Mouse (Mus musculus) activated CD4-positive, CD25-positive, alpha-beta regulatory T cell, adult 4 months (primary cell): Measurements from ENCODE around the gene Smndc1. TPM values are rescaled to one million over a fixed set of nuclear protein-coding genes. Genes with fewer than 3 reads are reported as not detected.

ENCODE experiments used
- ATAC-seq: one replicate; pipeline ENCODE4 v1.8.0; 2017
- polyA plus RNA-seq, 2 experiments: library from polyadenylated mRNA; unstranded; fragments of 100-300 nt; shearing (Covaris generic); gene quantifications; one replicate each; pipeline ENCODE4 v1.2.1; 2017

The Smndc1 gene
- 10 to 100 TPM; 35.9 TPM for polyA plus RNA-seq

DNA sequence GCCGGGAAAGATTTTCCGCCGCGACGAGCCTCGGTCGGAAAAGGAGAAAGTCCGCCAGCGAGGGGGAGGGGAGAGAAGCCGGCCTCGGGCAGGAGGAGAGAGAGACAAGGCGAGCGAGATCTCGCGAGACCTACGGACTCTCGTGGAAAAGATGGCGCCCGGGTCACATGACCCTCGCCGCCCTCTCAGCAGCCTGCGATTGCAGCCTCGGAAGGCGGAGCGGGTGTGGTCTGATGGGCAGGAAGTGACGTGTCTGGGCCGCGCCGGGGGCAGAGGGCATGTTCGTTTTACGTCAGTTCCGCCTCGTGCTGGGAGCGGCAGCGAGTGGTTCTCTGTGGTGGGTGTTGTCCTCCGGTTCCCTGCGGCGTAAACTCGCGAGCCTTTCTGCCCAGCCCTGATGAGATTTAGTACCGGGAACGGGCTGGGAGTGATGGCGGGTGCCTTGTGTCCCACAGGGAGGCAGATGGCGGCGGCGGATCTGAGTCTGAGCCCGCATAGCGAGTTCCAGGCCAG, at the start of gene Smndc1:
TSS of gene Smndc1 (minus strand) at position 84 of the 513 bp plus-strand sequence.
- ATAC-seq: peak; percentile 92

DNA sequence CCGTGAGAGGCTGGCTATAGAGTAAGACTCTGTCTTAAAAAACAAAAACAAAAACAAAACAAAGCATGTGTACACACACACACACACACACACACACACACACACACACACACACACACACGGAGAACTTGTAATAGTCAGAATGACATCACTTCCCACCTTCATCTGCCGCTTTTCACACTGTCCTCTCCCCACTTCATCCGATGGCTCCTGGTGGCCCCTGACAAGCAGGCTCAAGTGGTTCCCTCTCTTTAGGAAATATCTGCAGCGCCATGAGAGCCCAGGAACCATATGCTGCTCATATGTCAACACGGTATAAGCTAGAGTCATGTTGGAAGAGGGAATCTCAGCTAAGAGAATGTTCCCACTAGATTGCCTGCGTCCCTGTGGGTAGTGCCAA, 49.0 kb upstream of the Smndc1 start:
- ATAC-seq: no peak

DNA sequence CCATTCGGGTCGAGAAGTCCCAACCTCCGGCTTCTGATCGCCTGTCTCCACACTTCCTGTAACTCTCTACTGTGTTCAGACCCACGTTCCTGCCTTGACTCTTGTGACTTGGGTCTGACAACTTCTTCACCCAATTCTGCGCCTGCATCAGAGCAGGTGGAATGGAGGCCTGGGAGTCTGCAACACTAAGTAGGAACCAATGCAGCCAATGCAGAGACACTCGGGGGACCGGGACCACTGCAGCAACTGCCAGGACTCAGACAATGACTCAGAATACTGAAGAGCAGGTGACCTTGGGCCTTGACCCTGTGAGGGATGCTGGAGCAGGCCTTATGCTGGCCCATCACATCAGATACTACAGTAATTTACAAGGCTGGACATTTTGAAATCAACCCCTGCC, 47.6 kb upstream of the Smndc1 start:
- ATAC-seq: no peak

DNA sequence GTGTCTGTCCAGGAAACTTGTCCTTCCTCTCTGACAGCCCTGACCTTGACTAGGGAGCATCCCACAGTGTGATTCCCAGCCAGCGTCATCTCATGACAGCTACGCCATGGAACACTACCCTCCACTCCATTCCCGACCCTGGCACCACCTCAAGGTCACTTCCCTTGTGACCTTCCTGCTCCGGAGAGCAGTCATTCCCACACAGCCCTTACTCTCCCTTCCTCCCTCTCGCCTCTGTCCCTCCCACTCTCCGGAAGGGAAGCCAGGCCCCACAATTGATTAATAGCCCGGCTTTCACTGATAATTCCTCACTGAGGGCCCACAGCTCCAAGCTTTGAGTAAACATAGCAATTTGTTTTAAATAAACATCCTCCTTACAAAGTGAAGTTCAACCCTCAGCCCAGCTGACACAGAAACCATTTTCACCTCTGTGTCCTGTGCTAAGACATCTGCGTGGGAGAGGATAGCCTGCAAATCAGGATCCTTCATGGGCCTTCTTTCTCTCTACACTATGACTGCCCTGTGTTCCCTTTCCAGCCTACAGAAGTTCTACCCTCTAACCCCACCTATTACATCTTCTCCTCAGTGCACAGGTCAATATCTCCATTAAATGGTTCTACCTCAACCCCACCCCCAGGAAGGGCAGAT, 47.1 kb upstream of the Smndc1 start:
- no peak for ATAC-seq

DNA sequence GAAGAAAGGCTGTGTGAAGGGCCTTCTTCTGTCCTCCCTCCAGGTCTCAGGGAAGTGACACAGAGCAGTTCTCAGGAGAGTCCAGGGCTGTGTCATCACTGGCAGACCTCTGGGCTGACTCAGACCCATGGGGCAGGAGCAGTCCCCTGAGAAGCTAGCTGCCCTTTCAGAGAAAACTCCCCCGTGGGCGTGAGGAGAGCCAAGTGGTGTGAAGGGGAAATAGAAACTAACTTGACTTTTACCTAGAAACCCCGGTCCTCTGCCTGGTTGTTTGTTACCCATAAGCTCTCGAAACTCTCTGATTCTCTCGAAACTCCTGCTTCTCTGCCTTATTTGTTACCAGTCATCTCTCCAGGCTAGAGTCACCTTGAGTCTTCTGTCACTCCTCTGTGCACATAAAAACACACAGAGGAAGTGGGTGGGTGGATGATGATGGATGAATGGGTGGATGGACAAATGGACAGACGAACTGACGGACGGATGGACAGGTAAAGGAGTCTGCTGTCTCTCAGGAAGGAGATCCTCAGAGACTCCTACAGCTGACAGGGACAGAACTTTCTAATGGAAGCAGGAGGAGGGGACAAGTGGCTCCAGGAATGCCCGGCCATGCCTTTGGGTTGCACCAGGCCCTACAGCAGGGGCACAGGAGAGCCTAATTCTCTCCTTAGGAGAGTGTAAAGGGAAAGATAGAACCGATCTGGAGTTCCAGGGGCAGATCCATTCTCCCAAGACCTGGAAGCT, 43.7 kb upstream of the Smndc1 start:
- peak; percentile 82 for ATAC-seq

DNA sequence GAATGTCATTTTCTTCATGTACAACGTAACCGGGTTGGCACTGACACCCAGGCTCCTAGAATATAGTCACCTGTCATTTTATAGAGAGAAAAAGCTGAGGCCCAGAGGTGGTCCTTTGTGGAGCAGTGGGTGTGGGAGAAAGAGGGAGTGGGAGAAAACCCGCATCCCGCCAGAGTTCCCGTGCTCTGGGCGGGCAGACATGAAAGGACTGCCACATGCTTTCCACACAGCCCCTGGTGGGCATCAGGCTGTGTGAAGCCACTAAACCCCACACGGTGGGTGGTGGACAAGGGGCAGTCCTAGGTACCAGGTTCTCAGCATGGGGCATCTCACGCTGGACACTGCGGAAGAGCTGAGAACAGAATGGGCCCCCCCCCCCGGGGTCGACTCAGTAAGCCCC, 40.6 kb upstream of the Smndc1 start:
- ATAC-seq: no peak

DNA sequence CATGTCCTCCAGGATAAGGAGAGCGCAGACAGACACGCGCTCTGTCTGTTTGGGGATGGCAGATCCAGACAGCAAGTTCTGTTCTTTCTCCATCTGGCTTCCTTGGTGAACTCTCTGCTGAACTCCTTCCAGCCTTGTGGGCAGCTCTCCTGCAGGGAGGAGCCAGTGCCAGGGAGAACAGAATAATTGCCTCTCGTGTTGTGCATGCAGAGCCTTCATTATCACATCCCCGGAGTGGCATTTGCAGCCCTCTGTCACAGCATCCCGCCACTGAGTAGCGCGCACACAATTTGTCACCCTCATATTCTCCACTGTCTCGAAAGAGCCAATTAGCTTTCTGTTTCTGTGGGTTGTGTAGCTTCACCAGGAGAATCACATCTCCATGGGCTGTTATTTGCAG, 40.0 kb upstream of the Smndc1 start:
- no peak for ATAC-seq

DNA sequence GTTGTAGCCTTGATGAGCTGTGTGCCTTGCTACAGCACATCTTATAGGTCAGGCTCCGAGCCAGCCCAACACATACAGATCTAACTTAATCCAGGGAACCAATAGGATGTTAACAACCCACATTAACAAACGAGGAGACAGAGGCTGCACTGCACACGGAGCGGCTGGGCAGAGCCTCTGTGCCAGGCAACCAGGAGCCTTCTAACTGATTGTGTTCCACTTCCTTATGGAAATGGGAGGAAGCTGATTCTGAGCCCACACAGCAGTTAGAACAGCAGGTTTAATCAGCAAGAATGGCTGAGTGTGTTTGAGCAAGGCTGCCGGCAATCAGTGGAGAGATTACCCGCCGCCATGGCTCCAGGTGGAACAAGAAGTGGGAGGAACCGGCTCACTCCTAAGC, 37.4 kb upstream of the Smndc1 start:
- ATAC-seq: no peak

DNA sequence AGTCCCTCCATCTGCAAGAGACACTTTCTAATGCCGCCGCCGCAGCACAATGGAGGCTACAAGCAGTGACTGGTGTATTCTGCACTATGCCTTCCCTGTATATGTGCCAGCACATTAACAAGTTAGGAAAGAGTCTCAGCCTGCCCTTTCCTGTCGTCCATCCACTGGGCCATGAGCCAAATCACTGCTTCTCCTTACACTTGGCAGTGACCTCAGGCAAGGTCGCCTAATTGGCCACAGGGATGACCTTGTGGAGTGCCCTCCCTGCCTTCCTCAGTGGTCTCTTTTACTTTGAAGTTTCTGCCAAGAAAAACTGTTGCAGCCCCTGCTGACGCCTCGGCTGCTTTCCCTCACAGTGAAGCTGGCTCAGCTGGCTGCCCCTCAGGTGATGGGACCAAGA, 37.0 kb upstream of the Smndc1 start:
- ATAC-seq: no peak

DNA sequence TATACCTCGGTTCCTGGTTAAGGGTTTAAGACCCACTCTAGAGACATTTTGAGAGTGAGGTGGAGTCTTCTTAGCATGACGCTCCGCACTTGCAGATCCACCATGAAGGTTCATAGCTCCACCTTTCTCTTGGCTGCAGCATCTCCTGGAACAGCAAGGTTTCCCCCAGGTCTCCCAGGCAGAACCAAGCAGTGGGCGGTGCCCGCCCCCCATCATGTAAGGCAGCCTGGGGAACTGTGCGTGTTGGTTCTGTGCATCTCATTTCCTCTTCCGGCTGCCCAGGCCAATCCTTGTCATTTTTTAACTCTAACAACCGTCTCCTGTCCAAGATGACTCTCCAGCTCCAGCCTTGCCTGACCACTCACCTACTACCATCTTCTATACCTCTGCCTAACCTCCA, 35.4 kb upstream of the Smndc1 start:
- no peak for ATAC-seq

DNA sequence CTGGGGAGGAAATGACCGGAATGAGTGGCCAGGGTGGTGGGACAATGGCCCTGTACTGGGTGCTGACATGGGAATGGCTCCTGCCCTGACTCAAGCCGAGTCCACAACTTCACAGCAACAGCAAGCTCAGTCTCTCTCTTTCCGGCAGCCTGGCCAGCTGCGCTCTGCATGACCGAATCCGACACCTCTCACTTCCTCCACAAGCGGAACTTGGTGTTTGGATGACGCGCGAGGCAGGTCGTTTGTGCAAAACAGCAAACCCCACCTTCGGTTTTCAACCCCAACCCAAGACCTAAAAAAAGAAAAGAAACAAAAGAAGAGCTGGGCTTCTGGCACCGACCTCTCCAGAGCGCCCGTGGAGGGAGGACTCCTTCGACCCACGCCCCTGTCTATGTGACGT, 34.3 kb upstream of the Smndc1 start:
- peak; percentile 50 for ATAC-seq

DNA sequence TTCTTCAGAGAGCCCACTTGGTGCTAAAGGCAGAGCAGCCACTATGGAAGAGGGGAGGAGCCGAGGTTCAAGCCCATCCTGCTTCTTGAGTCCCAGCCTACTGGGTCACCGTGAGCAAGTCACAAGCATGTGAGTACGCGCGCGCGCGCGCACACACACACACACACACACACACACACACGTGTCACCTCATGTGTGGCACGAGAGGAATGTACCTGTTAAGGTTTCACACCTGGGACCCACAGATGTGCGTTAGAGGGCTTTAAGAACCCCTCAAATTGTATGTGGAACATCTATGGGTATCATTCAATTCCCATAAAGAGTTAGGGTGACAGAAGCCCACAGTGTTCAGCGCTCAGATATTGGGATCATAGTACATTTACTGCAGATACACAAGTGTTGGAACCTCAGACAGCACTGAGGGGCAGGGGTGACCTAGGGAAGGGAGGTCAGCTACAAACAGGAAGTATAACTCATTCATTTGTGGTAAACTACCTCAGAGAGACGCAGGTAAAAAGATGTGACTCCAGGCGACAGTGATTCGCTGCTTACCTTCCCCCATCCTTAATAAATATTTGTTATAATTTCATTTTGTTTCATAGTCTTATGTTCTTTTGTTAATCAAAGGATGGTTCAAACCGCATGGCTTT, 33.6 kb upstream of the Smndc1 start:
- ATAC-seq: peak; percentile 12

DNA sequence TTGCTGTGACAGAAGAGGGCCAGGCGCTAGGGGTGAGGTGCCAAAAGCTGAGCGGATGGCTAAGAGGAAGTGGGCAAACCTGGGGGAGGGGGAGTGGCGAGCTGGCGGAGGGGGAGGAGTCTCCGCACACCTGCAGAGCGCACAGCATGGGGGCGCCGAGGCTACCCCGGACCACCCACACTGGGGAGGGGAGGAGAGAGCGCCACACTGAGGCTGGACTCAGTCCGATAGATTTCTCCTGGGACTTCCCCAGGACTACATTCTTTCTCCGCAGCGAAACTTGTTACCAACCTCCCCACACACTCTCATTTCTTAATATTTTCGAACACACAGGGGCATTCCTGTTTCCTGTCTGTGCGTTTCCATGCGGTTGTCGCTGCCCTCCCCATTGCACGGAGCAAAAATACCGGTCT, 33.0 kb upstream of the Smndc1 start:
- peak; percentile 33 for ATAC-seq

DNA sequence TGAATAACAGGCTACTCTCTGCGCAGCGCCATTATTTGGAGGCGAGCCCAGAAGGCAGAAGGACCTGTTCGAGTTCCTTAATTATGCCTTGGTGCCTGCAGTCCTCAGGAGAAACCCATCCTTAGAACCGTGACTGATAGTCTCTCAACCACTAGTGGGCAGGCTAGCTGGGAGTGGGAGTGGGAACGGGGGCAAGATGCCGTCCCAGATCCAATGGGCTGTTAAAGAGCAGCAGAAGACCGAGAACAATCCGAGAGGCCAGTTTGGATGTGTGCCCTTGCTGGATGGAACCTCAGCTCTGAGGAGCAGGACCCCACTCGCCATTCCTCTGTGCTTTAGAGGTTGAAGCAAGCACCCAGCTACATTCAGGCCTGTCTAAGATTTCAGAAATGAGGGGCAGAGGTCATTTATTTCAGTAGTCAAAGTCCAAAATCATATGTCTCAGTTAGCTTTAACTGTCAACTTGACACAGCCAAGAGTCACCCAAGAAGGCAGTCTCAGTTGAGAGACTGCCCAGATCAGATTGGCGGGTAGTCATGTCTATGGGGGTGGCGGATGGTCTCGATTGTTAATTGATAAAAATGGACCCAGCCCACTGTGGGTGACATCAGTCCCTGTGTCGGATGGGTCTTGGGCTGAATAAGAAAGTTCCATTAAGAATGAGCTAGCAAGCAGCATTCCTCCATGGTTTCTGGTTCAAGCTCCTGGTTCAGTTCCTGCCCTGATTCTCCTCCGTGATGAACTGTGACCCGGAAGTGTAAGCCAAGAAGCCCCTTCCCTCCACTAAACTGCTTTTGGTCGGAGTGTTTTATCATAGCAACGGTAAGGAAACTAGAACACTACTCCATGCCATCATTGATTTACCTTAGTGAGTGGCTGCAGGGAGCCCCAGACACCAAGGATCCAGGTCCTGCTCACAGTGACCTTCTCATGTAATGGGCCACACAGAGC, 32.3 kb upstream of the Smndc1 start:
- no peak for ATAC-seq

DNA sequence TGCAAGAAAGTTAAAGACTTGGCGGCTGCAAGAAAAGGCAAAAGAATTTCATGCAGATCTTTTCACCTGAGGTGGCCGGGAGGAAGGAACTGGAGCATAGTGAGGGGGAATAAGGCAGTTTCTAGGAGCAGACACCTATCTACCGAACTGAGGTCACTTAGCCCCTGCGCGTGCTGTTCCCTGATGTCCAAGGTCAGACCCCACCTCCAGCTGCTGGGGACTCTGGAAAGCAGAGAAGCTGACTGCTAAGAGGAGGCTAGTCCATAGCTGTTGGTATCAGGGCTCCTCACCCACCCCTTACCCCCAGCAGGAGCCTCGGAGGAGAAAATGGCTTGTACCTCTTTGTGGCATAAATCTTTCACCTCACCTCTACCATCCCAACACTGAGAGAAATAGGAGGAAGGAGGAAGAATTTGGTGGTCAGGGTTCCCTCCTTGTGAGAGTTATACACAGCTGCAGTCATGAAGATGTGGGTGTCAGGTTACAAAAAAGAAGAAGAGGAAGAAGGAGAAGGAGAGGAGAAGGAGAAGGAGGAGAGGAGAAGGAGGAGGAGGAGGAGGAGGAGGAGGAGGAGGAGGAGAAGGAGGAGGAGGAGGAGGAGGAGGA, 31.3 kb upstream of the Smndc1 start:
- no peak for ATAC-seq

DNA sequence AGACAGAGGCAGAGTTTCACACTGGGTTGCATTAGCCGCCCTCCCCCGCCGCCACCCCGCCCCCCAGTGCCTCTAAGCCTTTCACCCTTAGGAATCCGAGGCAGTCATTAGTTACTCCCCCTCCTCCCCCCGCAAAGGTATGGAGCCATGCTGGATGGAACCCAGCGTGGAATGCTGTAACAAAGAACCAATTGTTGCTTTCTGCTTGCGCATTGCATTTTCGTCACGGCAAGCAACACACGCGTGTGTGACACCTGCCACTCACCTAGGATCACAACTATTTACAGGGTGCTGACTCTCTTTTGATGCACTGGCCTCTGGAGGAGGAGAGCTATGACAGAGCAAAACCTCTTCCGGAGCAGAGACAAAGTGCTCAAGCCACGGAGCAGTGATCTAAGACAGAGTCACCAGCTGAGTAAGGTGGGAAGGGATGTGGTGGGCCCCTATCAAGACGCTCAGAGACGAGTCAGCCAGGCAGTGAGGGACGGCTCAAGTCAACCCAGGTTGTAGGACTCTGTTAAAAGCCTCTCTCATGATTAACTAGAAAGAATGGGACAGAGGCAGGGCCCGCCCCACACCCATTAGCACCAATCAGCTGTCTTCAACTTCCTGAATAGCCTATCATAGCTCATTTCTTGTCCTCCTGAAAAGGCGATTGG, 30.7 kb upstream of the Smndc1 start:
- ATAC-seq: peak; percentile 65

DNA sequence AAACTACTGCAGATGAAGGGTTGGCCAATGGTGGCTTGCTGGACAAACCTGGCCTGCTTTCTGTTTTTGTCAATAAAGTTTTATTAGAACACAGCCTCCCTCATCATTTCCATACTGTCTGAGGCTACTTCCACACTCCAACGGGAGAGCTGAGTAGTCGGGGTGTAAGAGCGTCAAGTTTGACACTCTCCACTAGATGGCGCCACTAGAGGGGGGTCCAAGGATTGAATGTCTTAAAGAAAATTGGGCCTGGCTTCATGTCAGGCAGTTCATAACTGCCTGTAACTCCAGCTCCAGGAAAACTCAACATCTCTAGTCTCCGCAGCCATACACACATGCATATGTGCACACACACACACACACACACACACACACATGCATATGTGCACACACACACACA, 29.5 kb upstream of the Smndc1 start:
- ATAC-seq: no peak

DNA sequence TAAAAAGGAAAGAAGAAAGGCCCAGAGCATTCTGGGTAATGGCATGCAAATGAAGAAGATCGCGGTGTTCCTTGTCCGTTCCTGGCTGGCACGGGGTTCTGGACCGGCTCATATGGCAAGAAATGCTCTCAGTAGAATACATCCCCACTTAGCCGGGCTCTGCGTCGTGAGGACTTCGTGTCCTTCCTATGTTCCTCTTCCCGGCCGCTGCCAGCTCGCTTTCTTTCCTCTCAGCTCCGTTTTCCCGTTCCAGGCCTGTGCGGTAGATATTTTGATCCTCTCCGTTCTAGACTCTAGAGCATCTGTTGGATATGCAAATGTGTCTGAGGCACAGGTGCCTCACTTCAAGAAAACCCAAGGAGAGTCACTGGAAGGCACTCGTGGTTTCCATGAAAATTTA, 24.8 kb upstream of the Smndc1 start:
- no peak for ATAC-seq

DNA sequence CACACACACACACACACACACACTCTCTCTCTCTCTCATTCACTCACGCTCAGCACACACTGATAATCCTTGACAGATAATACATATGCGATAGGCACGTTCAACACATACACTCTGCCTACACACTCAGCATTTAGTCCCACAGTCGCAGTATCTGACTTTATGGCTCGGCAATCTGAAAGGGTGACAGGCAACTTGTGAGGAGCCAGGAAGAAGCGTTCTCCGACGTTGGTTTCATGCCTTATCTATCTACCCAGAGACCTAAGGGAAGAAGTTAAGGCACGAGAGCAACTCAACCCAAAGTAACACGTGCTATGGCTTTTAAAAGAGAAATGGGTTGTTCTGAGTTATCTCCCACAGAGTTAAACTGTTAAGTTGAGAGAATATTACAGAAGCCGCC, 24.3 kb upstream of the Smndc1 start:
- no peak for ATAC-seq

DNA sequence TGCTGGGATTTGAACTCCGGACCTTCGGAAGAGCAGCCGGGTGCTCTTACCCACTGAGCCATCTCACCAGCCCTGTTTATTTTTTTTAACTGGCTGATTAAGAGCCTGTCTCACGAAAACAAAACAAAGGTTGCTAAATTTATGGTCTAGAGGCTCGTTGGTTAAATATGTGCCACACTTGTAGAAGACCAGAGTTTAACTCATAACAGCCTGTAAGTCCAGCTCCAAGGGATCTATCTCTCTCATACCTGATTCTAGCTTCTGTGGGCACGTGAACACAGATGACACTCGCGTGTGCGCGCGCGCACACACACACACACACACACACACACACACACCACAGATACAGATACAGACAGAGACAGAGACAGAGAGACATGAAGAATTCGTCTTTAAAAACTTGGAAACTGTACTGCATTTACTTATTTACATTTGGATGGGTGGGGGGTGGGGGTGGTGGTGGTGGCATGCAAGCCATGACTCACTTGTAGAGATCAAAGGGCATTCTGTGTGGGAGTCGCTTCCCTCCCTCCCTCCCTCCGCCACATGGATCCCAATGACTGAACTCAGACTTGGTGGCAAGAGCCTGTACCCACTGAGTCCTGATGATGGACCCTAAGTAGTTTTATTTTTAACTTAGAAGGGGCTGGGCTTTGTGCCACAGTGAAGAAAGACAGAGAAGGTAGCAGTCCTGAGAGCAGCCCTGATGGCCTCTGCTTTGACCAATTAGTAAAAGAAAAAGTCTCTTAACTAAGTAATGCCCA, 23.4 kb upstream of the Smndc1 start:
- ATAC-seq: no peak
